Mouse (Mus musculus) ES-E14 (cell line): ENCODE results near the gene Cachd1.

Experiments
- CHD2 ChIP-seq: IDR thresholded peaks from 2 replicates; pipeline ENCODE4 v1.6.1; 2014; ENCODE audit warnings: mild to moderate bottlenecking, low read depth, low read length, inconsistent platforms
- ZNF384 ChIP-seq: IDR thresholded peaks from 2 replicates; pipeline ENCODE4 v1.6.1; 2012; ENCODE audit warnings: low read depth, low read length, inconsistent platforms

DNA sequence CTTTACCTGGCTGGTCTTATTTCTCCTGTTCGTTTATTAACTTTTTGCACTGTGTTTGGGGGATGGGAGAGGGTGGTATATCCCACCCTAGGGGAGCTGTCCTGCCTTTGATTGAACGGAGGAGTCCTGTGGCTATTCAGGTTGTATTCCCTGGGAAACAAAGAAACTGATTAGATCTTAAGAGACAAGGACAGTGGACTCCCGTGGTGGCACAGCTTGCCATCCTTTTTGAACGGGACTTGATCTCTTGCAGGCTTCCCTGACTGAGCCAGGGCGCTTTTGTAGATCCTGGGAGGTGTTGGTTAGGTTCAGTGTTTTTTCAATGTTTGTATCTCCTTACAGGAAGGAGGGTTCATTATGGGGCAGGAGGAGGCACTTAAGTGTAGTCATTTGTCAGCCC lies 50.9 kb downstream of the Cachd1 start:
- TF ChIP-seq ZNF384 = no peak
- TF ChIP-seq CHD2 = no peak
